Mouse (Mus musculus): Measurements from ENCODE around the gene Exoc3l. TPM values are rescaled to one million over a fixed set of nuclear protein-coding genes. Genes with fewer than 3 reads are reported as not detected.

Gene Exoc3l
- polyA plus RNA-seq, 1 experiment: 49.2 TPM

GRCm38 (mm10) chr8:105254152-105254965, 41.5 kb downstream of the Exoc3l start:
- Histone ChIP-seq H3K4me1 (ENCODE audit: control insufficient read depth, insufficient read depth, low read length) (peaks cover 12% of the 10 kb centered on the region), H3K4me3 (replicated peaks; ENCODE audit: extremely low read depth, low read depth, low read length) (peak overlapping the region; percentile 61)
- TF ChIP-seq POLR2A (IDR thresholded peaks at IDR 0.05; ENCODE audit: borderline replicate concordance, extremely low read depth, low read depth, low read length) (peak; percentile 24; the same call in 1 of the 2 replicates), CTCF (IDR thresholded peaks at IDR 0.05; ENCODE audit: insufficient read depth, low read length) (peak; percentile 65)
- under 1% methylated on average over 72 of the region's 74 CpGs for WGBS
- peak; percentile 86 for DNase-seq

GRCm38 (mm10) chr8:105253766-105254151, 42.1 kb downstream of the Exoc3l start:
- DNase-seq: no peak
- 47% methylated on average over 20 of the region's 20 CpGs for WGBS
- no peak overlapping the region for H3K4me3 ChIP-seq (replicated peaks; ENCODE audit: extremely low read depth, low read depth, low read length)

GRCm38 (mm10) chr8:105252680-105253537, 43.0 kb downstream of the Exoc3l start:
- TF ChIP-seq POLR2A (IDR thresholded peaks at IDR 0.05; ENCODE audit: borderline replicate concordance, extremely low read depth, low read depth, low read length): no peak
- no peak overlapping the region for H3K4me3 ChIP-seq (replicated peaks; ENCODE audit: extremely low read depth, low read depth, low read length)
- WGBS: 78% methylated on average over 10 of the region's 10 CpGs
- DNase-seq: no peak
- peaks cover 12% of the 10 kb centered on the region for H3K4me1 ChIP-seq (ENCODE audit: control insufficient read depth, insufficient read depth, low read length)

More at GRCm38 (mm10) chr8:105253766-105254151, 42.1 kb downstream of the Exoc3l start:
- TF ChIP-seq CTCF (IDR thresholded peaks at IDR 0.05; ENCODE audit: insufficient read depth, low read length) (no peak), POLR2A (IDR thresholded peaks at IDR 0.05; ENCODE audit: borderline replicate concordance, extremely low read depth, low read depth, low read length) (no peak)
- H3K4me1 ChIP-seq (ENCODE audit: control insufficient read depth, insufficient read depth, low read length): peaks cover 12% of the 10 kb centered on the region

- Histone ChIP-seq H3K4me3 (replicated peaks; ENCODE audit: extremely low read depth, low read depth, low read length) (no peak overlapping the region), H3K4me1 (ENCODE audit: control insufficient read depth, insufficient read depth, low read length) (peaks cover 12% of the 10 kb centered on the region)
- WGBS: 69% methylated on average over 6 of the region's 6 CpGs
Observed at GRCm38 (mm10) chr8:105251954-105252353, 43.9 kb downstream of the Exoc3l start.

GRCm38 (mm10) chr8:105241016-105241415, 54.9 kb downstream of the Exoc3l start:
- TF ChIP-seq POLR2A (IDR thresholded peaks at IDR 0.05; ENCODE audit: borderline replicate concordance, extremely low read depth, low read depth, low read length): no peak
- TF ChIP-seq CTCF (IDR thresholded peaks at IDR 0.05; ENCODE audit: insufficient read depth, low read length): no peak
- Histone ChIP-seq H3K4me1 (ENCODE audit: control insufficient read depth, insufficient read depth, low read length) (peaks cover 4% of the 10 kb centered on the region; the same call in 1 of the 2 replicates), H3K4me3 (replicated peaks; ENCODE audit: extremely low read depth, low read depth, low read length) (no peak overlapping the region)
- WGBS: 78% methylated on average over 7 of the region's 7 CpGs
- DNase-seq: no peak

More at GRCm38 (mm10) chr8:105251954-105252353, 43.9 kb downstream of the Exoc3l start:
- DNase-seq: peak; percentile 33
- TF ChIP-seq POLR2A (IDR thresholded peaks at IDR 0.05; ENCODE audit: borderline replicate concordance, extremely low read depth, low read depth, low read length): no peak
- TF ChIP-seq CTCF (IDR thresholded peaks at IDR 0.05; ENCODE audit: insufficient read depth, low read length): no peak

Other genes with a start within 250 kb of the Exoc3l start
- gene Ces3a, start 247.5 kb downstream of the Exoc3l start, polyA plus RNA-seq (2012; rRNA removed): 0.18 and 0.69 TPM in 2 replicates
- 0.17 and 0.24 TPM in 2 replicates for gene Ces3b, start 212.3 kb downstream of the Exoc3l start, polyA plus RNA-seq (2012; rRNA removed)
- gene Ces4a, start 164.3 kb downstream of the Exoc3l start, polyA plus RNA-seq (2012; rRNA removed): not detected in 2 replicates
- gene Cbfb, start 125.4 kb downstream of the Exoc3l start, polyA plus RNA-seq (2012; rRNA removed): 9.6 and 10.9 TPM in 2 replicates
- 56.8 and 64.8 TPM in 2 replicates for gene D230025D16Rik, start 71.0 kb downstream of the Exoc3l start, polyA plus RNA-seq (2012; rRNA removed)
- 35.5 and 39.2 TPM in 2 replicates for gene B3gnt9, start 40.9 kb downstream of the Exoc3l start, polyA plus RNA-seq (2012; rRNA removed)
- 21.3 and 23.8 TPM in 2 replicates for gene Tradd, start 31.5 kb downstream of the Exoc3l start, polyA plus RNA-seq (2012; rRNA removed)
- gene Fbxl8, start 31.5 kb downstream of the Exoc3l start, polyA plus RNA-seq (2012; rRNA removed): 15.5 and 16.8 TPM in 2 replicates
- 20.3 and 22.1 TPM in 2 replicates for gene Hsf4, start 26.3 kb downstream of the Exoc3l start, polyA plus RNA-seq (2012; rRNA removed)
- gene Nol3, start 20.0 kb downstream of the Exoc3l start, polyA plus RNA-seq (2012; rRNA removed): 10.7 and 11.8 TPM in 2 replicates
- 4.2 and 6.0 TPM in 2 replicates for gene 4931428F04Rik, start 6.2 kb downstream of the Exoc3l start, polyA plus RNA-seq (2012; rRNA removed)
- 109 and 127 TPM in 2 replicates for gene E2f4, start 1.6 kb upstream of the Exoc3l start, polyA plus RNA-seq (2012; rRNA removed)
- gene Elmo3, start 9.5 kb upstream of the Exoc3l start, polyA plus RNA-seq (2012; rRNA removed): 39.2 and 50.3 TPM in 2 replicates
- gene Lrrc29, start 30.2 kb upstream of the Exoc3l start, polyA plus RNA-seq (2012; rRNA removed): 7.6 and 13.2 TPM in 2 replicates
- 86.2 and 104 TPM in 2 replicates for gene Tmem208, start 30.3 kb upstream of the Exoc3l start, polyA plus RNA-seq (2012; rRNA removed)
- 89.2 and 114 TPM in 2 replicates for gene Fhod1, start 51.9 kb upstream of the Exoc3l start, polyA plus RNA-seq (2012; rRNA removed)
- gene Slc9a5, start 52.7 kb upstream of the Exoc3l start, polyA plus RNA-seq (2012; rRNA removed): 7.4 and 8.1 TPM in 2 replicates
- gene Plekhg4, start 77.2 kb upstream of the Exoc3l start, polyA plus RNA-seq (2012; rRNA removed): 0.25 and 0.36 TPM in 2 replicates
- gene Kctd19, start 117.4 kb upstream of the Exoc3l start, polyA plus RNA-seq (2012; rRNA removed): 0.27 and 0.32 TPM in 2 replicates
- gene Lrrc36, start 117.5 kb upstream of the Exoc3l start, polyA plus RNA-seq (2012; rRNA removed): 5.5 and 7.5 TPM in 2 replicates
- 785 and 816 TPM in 2 replicates for gene Tppp3, start 175.4 kb upstream of the Exoc3l start, polyA plus RNA-seq (2012; rRNA removed)
- gene Zdhhc1, start 200.8 kb upstream of the Exoc3l start, polyA plus RNA-seq (2012; rRNA removed): 130 and 133 TPM in 2 replicates
- gene Hsd11b2, start 222.7 kb upstream of the Exoc3l start, polyA plus RNA-seq (2012; rRNA removed): 2.1 and 4.8 TPM in 2 replicates